8 mouse cellular contexts compared by ENCODE assay signal in the genomic region with DNA sequence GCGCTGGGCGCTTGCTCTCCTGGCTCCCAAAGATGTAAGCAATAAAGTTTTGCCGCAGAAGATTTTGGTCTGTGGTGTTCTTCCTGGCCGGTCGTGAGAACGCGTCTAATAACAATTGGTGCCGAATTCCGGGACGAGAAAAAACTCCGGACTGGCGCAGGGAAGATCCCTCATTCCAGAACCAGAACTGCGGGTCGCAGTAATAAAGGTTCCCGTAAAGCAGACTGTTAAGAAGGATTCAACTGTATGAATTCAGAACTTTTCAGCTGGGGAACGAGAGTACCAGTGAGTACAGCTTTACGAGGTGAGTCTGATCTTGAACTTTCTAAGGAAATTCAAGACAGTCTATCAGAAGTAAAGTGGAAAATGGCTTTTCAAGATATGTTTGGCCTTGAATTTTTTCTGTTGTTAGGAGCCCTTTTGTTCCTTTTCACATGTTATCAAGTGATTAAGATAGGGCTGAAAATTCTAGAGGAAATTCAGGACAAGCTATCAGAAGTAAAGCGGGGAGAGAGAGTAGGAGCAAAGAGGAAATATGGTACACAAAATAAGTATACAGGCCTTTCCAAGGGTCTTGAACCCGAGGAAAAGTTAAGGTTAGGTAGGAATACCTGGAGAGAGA.
DNase-seq lines count a peak whose midpoint lies in the region.
"Not testable (repeated sequence)": the region's sequence is repeated elsewhere in the genome, so short reads cannot be mapped to it uniquely, and the experiment has no call there.

No protein-coding gene starts in this region.

- intact Hi-C loops in heart, postnatal 36 days (cut with DNase I); left cerebral cortex, postnatal 36 days (cut with DNase I): not testable (repeated sequence)

- peak; percentile 69 for DNase-seq in adrenal gland, adult 8-10 months
- peak; percentile 80 to 82 for DNase-seq in frontal cortex, postnatal 36 days (ENCODE audit: low spot score in 2 of 2)
- peak; percentile 60 to 73 for DNase-seq in heart, postnatal 36 days
- DNase-seq in layer of hippocampus, adult 9-11 months: peak; percentile 69
- peak; percentile 76 to 83 for DNase-seq in left cerebral cortex, postnatal 36 days (ENCODE audit: low spot score in 2 of 2)
- DNase-seq in ovary, postnatal 36 days (ENCODE audit: low spot score): peak; percentile 72
- DNase-seq in thymus, adult 18-20 months: peak; percentile 55 to 74
- DNase-seq in urinary bladder, postnatal 4 days (ENCODE audit: low spot score in 2 of 2): peak; percentile 84 to 93

Comparison
In these comparisons a context has a peak if more than half of its experiments do, and no peak if none do; other contexts are left out.
1. Peak in every context shown above with its lines: DNase-seq.